Mouse (Mus musculus) urinary bladder, postnatal 4 days (tissue): ENCODE data around the gene Duoxa2.
"Not testable (repeated sequence)": the region's sequence is repeated elsewhere in the genome, so short reads cannot be mapped to it uniquely, and the experiment has no call there.

ENCODE experiments used
- DNase-seq, 2 experiments: peaks; one replicate each; pipeline ENCODE4 v3.0.0; 2021 to 2022; ENCODE audit warnings: low spot score in 2 of 2

Duoxa2 gene

DNA sequence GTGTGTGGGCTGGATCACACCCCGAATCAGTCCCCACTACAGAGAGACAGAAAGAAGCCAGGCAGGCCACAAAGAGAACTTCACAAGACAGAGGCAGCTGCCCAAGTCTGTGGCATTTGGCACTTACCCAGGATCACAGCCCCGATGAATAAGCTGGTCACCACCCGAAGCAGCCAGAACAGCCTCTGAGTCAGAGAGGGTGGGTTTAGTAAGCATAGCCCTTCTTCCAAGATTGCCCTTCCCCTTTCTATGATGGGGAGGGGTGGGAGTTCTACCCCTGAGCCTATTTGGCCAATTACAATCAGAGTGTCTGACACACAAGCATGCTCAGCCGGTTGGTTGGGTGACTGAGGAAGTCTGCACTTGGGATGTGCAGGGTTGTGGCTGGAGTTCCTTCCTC, 7.5 kb downstream of the Duoxa2 start:
- DNase-seq: no peak

DNA sequence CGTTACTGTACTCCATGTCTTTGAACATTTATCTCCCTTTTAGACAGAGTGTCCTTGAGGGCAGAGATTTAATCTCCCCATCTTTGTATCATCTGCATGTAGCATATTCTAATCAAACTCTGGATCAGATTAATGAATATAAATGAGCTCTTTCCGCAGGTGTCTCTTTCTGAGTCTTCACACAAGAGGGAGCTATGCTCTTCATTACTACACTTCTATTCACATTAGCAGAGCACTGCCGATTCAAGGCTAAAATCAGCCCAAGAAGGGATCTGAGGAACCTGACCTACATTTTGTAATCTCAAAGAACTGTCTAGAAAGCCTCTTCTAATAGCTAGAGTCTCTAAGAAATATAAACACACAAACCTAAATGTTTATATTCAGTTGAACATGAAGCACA, 10.9 kb downstream of the Duoxa2 start:
- DNase-seq: no peak

DNA sequence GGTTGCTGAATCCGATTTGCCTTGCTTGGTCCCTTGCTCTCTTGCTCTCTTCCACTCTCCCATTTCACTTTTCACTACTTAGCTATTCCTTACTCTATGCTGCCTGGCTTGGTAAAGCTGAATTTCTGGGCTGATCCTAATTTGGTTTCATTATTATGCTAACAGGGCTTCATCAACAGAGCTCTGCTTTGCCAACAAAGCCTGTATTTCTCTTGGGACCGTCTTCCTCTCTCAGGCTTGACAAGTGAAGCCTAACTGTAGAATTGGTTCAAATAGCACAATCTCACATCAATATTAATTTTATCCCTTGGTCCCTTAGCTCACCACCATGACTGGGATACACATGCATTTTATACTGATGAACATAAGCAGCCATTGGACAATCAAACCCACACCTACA, 12.9 kb downstream of the Duoxa2 start:
- DNase-seq: no peak

DNA sequence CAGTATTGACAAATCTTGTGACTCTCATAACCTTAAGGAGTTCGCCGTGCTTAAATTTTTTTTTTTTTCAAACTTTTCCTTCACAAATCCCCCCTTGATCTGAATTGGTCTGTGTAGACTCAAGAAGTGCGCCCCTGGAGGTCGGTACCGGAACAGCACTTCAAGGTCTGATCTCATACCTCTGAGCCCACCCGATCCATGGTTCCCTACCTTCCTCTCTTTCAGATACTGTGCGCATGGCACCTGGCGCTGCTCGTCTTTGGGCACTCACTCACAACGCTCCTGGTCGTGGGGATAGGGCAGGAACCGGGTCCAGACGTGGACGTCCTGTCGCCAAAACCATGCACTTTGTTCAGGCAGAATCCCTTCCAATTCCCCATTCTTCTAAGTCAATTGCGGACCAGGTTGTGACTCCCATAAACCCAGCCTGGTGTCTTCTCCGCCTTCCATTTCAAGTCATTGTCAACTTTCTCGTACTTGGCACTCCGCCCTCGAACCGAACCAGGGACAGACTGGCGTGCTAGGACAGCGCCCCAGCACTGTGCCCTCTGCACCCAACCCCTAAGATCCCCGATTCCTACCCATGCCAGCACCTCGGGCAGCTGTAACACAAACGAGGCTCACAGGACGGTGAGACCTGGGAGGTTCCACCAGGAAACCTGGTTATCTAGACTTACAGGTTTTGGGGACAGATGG, 14.2 kb downstream of the Duoxa2 start:
- DNase-seq: peak; percentile 43 to 80

DNA sequence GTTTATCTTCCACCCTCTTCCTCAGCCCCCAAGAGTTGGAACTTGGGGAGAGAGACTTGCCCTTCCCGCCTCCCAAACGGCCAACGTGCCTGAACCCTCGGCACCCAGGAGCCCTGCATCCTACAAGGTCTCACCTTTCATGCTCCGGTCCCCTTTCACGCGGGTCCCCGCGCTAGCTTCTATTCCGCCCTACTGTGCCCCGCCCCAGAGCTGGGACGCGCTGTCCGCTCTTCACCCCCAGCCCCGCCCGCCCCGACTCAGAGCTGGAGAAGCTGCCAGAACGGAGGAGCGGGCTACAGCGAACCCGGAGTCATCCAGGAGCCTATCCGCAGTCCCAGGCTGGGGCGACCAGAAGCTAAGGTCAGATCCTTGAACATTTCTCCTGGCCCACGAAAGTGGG, 14.8 kb downstream of the Duoxa2 start, which contains the start of gene Duoxa1:
TSS of gene Duoxa1 (minus strand) at position 195 of the 400 bp plus-strand sequence.
- DNase-seq: no peak

DNA sequence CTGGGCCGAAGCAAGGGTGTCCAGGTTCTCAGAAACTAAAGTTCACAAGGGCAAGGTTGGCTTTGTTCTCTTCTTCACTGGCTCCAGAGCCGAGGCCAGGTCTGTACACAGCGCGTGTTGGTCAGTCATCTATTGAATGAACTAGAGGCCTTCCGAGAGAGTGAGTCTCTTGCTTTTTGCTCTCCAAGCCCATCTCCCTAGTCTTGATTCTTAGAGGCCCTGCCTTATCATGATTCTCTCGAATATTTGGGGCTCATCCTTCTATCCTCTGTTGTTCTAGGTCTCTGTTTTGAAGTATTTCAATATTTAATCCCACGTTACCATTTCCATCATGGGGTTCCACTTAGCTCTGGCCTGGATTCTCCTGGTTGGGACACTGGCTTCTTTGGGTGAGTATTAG, 16.7 kb downstream of the Duoxa2 start, which contains the start of gene Duox1:
TSS of gene Duox1 (plus strand) at position 301 of the 400 bp plus-strand sequence.
- no peak for DNase-seq

DNA sequence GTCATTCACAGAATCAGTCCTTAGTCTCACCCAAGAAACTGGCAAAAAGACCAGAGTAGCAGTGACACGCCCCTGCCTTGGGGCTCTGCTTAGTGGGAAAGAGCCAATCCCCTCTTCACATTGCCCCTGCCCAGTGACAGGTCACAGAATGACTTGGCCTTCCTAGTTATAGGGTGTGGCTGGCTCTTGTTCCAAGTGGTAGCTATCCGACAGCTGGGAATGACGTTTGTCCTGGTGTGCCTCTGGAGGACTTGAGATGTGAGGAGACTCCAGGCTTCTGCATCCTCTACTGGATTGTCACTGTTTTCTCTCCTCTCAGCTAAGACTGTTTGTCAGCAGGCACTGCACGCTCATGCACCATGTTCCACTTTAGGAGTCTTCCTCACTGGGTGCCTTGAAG, 18.7 kb downstream of the Duoxa2 start:
- DNase-seq: no peak

DNA sequence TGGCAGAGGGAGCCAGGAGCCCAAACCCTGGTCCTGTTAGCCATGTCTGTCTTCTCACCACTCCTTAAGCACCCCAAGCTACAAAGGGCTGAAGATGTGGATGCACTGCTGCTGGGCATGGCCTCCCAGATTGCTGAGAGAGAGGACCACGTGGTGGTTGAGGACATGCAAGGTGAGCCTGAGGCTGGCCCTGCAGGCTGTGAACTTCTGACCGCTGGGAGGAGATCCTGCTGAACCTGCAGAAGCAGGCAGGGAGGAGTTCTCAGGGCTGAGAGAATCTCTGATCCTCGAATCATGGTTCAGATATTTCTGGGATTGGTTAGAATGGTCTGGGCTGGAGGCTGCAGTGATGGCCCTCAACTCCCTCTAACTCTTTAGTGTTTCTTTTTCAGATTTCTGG, 25.3 kb downstream of the Duoxa2 start:
- no peak for DNase-seq

DNA sequence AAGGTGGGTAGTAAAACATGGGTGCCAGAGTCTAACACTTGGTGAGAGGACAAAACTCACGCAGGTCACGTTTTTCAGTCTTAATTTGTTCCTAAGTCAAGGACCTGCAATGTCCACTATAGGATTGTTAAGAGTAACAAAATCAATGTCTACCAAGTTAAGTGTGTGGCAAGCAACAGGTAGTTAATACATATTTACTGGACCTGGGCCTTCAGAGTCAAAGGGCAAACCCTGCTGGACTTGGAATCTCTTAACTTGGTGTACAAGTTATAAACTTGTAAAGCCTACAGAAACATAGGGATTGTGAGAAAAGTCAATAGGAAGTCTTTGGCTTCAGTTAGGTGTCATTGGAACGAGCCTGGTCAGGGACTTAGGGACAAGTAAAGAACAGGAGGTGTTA, 25.9 kb downstream of the Duoxa2 start:
- no peak for DNase-seq

DNA sequence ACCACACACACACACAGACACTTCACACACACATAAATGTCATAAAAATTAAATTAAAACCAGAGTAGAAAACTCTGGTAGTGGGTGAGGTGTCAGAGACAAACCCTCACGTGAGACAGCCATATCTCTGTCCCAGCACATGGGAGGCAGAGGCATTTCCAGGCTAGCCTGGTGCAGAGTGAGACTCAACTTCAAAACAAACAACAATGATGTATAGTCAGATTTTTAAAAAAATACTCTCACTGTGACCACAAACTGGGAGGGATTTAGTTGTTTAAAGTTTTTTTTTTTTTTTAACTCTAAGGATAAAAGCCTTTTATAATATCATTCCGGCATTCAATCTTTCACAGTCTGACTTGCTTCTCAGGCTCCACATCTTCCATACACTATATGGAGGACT, 26.7 kb downstream of the Duoxa2 start:
- DNase-seq: no peak

DNA sequence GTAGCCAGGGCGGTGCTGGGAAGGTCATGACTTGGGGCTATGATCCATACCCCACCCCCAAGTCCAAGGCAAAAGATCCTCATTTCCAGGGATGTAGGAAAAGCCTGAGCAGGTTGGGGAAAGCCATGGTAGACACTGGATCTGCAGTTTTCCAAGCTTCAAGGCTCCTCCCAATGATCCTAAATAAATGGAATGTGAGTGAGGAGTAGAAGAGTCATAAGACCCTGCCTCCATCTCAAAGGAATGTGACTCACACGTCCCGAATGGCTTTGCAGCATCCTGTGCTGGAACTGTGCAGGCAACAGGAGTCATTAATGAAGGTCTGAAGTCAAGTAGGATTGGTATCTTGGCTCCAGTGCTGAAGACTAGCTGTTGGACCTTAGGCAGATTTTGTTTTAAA, 29.3 kb downstream of the Duoxa2 start:
- no peak for DNase-seq

DNA sequence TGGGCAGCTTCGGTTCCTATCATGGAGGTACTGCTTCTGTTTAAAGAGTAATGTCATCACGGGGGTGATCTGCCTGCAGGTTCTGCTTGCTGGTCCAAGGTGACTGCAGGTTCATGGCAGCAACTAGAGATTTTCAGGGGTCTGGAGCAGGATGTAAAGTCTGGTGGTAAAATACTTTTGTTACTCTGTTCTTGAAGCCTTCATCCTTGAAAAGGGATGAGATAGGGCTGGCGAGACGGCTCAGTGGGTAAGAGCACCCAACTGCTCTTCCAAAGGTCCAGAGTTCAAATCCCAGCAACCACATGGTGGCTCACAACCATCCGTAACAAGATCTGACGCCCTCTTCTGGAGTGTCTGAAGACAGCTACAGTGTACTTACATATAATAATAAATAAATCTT, 31.6 kb downstream of the Duoxa2 start:
- DNase-seq: not testable (repeated sequence)

DNA sequence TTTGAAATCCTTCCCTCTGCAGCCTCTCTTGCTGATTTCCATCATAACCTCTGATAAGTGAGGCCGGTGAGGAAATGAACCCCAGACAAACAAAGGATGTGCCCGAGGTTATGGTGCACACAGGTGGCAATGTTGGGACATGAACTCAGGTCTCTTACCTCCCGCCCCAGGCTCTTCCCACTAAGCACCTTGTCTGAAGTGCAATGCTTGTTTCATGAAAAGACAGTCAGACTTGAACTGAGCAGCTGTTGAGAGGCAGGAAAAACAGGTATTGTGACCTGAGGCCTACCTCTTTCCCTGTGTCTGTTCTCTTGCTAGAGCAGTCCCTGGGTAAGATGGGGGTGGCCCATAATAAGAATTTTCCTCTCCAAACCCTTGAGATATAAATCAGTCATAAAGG, 33.5 kb downstream of the Duoxa2 start:
- no peak for DNase-seq

DNA sequence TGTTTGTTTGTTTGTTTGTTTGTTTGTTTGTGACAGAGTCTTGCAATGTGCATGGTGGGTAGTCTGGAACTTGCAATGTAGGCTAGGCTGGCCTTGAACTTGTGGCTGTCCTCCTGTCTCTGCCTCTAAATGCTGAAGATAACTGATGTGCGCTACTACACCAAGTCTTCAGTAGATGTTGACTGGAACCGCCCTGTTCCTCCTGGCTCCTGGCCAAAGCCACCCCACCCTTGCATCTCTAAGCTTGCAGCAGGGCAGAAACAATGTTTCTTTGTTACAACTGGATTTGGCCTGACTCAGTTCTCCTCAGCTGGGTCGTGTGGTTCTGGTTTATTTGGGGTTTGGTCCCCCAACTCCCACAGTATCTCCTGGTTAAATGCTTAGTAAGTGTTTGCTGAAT, 35.5 kb downstream of the Duoxa2 start:
- DNase-seq: peak in 1 of 2 experiments; percentile 75

DNA sequence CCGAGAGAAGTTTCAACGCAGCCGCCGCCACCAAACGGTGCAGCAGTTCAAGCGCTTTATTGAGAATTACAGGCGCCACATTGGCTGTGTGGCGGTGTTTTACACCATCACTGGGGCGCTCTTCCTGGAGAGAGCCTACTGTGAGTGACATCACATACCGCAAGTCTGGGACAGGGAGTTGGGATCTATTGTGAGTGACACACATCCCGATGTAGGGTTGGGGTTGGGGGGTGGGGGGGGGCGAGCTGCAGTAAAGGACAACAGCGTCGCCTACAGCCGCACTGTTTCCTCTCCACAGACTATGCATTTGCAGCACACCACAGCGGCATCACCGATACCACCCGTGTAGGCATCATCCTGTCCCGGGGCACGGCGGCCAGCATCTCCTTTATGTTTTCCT, 38.6 kb downstream of the Duoxa2 start:
- no peak for DNase-seq

DNA sequence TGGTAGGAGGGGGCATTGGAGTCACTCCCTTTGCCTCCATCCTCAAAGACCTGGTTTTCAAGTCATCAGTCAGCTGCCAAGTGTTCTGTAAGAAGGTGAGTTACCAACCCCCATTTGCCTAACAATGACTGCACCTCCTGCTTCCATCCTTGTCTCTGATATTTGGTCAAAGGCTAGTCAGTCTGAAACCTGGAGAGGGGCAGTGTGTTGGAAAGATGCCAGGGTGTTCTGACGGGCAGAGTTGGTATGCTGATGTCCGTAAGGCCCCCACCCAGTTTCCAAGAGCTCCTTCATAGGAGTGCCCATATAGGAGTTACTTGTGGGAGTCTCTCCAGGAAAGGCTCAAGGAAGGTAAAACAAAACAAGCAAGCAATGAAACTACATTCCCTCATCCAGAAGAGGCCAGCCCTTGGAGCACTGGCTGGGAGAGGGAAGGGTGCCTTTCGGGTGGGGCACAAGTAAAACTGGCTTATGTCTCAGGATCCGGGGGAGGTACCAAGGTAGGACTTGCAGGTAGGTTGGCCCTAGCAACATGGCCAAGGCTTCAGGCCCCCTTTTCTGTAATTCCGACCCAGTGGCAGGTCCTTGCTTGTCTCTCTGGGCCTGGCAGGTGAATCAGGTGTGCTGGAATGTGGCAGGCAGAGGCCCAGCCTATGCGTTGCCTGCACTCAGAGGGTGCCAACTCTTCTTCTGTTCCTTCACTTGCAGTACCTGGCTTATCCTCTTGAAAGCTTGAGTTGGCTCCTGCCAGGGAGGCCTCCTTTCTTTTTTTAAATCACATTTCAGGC, 46.6 kb downstream of the Duoxa2 start:
- peak in 1 of 2 experiments; percentile 54 for DNase-seq

DNA sequence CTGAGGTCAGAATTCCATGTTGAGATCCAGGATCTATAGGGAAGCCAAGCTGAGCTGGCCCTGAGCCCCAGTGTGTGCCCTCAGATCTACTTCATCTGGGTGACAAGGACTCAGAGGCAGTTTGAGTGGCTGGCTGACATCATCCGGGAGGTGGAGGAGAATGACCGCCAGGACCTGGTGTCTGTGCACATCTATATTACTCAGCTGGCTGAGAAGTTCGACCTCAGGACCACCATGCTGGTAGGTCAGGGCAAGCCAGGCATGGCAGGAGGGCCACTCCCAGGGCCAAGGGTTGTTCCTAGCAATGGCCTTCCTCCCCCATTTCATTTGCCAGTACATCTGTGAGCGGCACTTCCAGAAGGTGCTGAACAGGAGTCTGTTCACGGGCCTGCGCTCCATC, 47.5 kb downstream of the Duoxa2 start:
- DNase-seq: not testable (repeated sequence)

DNA sequence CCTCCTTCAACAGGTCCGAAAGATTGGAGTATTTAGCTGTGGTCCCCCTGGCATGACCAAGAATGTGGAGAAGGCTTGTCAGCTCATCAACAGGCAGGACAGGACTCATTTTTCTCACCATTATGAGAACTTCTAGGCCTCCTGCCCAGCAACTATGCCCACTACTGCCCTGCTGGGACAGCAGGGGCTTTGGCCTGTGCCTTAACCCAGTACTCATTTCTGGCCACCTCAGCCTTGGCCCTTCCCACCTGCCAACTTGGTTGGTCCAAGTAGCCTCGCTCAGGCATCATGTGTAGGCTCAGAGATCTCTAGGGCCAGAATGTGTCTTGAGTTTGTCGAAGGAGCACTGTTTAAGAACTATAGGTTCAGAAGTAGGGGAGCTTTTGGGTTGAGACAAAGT, 48.6 kb downstream of the Duoxa2 start:
- no peak for DNase-seq

DNA sequence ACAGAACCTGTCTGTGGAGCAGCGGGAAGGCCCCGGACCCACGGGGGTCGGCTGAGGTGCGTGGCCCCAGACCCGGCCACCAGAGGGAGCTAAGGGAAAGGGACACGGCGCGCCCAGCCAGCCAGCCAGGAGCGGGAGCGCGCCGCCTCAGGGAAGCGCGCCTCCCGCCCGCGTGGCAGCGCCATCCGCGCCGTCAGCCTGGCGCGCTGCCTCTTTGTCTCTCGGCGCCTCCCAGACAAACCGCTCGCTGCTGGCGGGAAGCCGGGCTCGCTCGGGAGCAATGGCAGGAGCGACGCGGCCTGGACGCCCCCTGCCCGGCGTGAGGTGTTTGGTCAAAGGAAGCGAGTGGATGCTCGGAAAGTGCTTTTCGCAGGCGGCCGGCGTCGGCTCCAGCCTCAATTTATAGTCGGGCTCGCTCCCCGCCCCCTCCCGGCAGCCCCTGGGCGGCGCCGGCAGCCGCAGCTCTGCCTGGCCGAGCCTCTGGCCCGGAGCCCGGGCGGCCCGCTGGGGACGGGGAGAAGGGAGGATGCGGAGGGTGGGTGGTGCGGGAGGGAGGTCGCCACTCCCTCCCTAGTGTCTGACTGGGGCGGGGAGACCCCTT, 49.9 kb downstream of the Duoxa2 start:
- DNase-seq: peak; percentile 89 to 91

DNA sequence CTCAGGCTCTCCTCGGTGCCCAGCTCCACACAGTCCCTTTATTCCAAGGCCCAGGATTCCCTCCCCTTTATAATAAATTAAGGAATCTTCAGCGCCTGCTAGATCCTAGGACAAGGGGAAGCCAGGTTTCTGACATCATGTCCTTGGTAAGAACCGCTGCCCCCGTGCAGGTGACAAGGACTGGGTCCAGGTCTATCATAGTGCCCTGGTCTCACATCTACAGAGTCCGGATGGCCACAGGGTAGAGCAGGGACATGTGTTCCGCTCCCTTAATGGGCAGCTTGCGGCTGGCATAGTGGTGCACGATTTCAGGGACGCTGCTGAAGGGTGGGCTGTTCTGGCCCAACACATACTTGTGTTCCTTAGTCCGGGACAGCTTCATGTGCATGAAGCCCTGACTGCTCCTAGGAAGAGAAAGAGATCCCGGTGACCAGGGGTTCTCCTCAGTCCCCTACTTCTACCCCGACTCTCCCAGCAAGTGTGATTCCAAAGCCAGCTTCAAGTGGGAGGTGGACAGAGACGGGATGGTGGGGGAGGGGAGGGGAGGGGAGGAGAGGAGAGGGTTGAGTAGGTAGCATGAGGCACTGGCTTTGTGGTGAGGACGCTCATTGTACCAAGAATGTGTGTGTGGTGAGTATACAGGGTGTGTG, 50.6 kb downstream of the Duoxa2 start:
- no peak for DNase-seq

DNA sequence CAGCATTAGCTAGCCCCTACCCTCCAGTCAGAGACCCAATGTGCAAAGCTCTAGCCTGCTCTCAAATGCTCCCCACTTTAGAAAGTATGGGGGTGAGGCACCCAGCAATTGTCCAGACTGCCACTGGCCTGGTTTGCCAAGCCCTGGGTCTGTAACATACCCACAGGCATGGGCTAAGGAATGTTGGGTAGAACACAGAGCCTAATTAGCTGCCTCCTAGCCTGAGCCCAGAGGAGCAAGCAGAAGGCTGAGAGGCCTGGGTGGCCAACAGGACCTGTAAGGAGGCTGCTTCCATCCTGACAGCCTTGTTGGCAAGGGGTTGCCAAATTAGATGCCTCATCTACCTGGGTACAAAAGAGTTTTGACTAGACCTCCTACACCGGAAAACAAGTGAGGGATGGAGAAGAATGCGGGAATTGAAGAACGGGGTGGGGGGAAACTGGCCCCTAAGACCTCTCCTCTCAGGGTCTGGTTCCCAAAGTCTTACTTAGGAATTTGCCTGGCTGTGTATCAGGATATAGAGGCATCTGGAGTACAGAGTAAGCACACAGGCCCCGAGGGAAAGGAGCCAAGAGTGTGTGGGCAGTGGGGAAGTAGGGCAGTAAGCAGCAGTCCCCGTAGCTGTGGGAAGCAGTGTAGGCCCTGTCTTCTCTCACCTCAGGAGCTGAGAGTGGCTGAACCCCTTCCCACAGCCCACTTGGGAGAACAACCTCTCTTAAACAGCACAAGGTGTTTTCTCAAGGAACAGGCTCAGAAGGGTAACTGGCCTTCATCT, 52.6 kb downstream of the Duoxa2 start:
- DNase-seq: no peak

DNA sequence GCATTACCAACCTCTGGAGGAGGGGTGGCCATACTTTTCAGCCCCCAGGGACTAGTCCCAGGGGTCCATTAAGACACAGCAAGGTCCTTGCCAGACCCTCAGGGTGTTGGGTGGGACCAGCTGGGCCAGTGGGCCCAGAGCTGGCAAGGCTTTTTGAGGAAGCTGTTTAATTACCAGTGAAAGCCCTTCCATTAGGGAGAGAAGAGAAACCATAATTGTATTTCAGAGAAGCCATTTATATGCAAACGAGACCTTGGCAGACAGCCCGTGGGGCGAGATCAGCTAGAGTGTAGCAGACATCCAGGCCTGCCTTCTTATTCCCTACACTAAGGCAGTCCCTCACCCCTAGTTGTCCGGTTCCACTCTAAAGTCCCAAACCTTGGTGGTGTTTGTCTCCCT, 53.2 kb downstream of the Duoxa2 start:
- DNase-seq: no peak
